Mouse (Mus musculus): ENCODE results near the gene Arhgap21.

Gene Arhgap21

GRCm38 (mm10) chr2:20883288-20883687 lies 85.4 kb downstream of the Arhgap21 start:
- DNase-seq, result no peak

- DNase-seq, result no peak
Observed at GRCm38 (mm10) chr2:20879877-20880605, 88.6 kb downstream of the Arhgap21 start.

DNA sequence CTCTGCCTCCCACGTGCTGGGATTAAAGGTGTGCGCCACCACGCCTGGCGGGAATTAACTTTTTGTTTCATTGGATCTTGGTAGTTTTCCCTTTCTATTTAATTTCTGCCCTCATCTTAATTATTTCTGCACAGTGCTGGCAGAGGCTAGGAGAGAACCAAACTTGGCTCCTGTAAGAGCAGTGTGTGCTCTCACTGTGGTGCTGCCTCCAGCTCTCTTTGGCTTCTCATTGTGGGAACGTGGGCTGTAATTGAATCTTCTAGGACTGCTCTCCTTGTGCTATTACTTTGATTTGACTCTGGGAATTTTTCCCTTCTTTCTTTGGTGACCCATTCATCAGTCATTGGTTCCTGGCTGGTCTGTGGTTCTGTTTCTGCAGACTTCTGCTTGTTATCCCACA lies 94.1 kb downstream of the Arhgap21 start:
- no peak for DNase-seq

DNA sequence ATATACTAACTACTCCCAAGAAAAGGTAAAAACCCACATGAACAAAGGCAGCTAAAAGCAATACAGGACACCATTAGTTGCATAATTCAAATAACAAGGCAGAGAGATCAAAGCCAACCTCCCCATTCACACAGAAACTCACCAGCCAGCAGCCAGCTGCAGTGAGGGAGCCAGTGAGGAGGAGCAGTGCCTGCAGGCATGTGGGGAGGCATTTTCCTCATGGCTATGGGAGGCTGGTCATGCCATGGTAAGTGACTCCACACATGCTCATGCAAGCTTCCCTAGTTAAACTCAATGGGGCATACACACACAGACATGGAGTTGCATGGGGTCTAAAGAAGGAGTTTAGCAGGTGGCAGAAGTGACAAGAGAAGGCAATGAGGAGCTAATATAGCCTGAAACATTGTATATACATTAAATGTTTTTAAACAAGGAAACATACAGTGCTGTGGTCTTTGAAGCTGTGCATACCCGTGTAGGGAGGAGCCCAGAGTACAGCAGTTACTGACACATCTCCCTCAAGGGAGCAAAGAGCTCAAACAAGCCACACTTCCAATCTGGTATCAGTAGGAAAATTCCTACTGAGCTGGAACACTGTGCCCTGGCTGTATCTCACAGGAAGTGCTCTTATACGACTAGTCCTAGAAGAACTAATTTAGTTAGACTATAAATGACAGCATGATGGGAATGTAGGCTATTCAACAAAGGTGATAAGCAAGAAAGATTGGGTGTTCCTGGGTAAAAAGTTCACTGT lies 99.3 kb downstream of the Arhgap21 start:
- DNase-seq, result no peak

- DNase-seq, result no peak
Observed at GRCm38 (mm10) chr2:20868052-20868451, 100.6 kb downstream of the Arhgap21 start.

- DNase-seq, result no peak
Observed at GRCm38 (mm10) chr2:20865795-20866194, 102.9 kb downstream of the Arhgap21 start.

- no peak for DNase-seq
Observed at GRCm38 (mm10) chr2:20864569-20864968, 104.1 kb downstream of the Arhgap21 start.

DNA sequence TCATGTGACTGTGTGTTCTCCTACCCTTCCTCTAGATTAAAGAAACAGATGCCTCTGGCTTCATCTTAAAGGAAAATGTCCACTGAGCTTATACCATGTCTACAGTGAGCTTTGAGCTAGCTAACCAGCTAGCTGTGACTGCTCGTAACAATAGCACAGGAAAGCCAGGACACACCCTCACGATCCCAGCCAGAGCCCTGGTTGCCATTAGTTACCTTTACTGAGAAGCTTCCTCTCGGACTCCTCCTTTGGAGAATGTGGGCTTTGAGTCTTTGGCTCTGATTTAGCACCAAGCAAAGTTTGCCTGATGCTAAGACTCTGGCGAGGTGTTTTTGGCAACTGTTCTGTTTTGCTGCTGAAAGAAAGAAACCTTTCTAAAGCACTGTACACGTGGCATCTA lies 107.9 kb downstream of the Arhgap21 start:
- no peak for DNase-seq

DNA sequence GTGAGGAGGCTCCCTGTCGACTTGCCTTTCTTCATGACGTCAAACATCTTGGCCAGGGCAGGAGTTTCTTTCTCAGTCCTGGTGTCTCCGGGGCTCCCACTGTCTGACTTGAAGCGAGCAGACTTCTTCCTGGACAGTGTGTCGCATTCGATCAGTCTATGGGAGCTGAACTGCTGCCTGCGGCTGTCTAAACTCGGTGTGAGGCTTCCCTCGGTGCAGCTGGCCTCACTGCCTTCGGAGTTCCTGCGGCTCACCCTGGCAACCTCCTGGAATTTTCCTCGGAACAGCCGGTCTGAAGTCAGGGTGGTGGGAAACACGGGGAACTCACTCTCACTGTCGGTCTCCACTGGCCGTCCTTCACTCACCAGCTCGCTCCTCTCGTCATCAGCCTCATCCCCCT lies 119.3 kb downstream of the Arhgap21 start:
- no peak for DNase-seq

GRCm38 (mm10) chr2:20831608-20832406 lies 136.9 kb downstream of the Arhgap21 start:
- no peak for DNase-seq

DNA sequence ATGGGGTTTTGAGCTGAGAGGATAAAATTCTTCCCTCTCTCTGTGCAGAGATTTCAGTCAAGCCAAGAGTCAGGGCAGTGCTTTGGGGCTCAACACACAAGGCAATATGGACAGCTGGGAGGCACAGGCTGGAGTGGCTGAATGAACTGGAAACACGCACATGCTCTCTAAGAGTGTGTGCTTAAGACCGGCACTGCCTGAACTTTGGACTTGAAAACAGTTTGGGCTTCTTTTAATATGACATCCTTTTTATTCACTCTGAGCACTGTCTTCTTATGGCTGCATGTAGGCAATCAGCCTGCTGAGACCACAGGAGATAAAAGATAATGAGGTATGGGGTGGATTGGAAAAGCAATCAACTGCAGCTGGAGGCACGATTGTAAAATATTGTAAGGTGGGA lies 137.8 kb downstream of the Arhgap21 start:
- no peak for DNase-seq

DNA sequence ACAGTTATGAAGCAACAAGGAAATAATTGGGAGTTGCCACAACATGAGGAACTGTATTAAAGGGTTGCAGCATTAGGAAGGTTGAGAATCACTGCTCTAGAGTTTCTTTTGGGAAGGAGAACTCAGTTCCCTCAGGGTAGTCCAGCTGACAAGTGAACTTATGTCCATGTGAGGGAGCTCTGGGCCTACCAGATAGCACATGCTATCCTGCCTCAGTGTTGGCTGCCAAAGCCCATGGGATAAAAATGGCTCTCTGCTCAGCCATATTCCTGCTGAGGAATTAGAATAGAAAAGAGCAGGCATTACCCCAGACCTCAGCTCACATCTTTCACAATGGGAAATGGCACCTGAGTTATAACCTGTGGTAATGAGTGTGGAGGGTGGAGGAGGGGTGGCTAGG lies 142.4 kb downstream of the Arhgap21 start:
- DNase-seq, result no peak

DNA sequence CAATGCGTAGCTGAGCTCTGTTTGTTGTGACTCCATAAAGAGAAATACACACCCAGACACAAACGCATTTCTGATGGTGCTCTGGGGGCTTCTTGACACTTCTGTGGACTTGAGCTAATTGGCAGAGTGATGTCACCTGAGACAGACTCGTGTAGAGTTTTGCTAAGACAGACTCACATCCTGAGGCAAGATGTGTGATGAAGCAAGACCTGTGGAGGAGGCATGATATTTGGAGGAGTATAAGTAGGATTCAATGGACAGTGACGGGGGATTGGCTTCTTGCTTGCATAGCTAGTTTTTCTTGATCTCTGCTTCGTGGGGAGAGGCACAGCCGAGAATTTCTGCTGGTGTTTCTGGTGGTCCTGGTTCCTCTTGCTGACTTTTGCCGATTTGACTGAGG lies 150.5 kb downstream of the Arhgap21 start:
- DNase-seq, result no peak

GRCm38 (mm10) chr2:20813986-20814385 lies 154.7 kb downstream of the Arhgap21 start:
- DNase-seq, result no peak

DNA sequence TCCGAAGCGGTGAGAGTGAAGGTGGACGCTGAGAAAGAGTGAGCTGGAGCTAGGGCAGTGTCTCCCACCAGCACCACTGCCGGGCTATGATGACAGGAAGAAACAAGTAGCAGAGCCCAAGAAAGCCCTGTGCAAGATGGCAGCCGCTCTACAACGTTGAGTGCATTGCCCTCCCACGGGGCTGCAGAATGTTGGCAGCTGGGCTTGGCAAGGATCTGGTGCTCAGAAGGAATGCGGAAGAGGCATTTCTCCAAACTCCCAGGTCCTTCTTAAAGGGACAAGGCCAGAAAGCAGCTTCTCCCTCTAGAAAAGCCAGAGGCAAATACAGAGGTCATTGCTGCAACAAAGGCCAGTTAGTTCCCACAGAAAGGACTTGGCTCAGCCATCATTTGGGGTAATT lies 157.2 kb downstream of the Arhgap21 start:
- DNase-seq, result no peak

DNA sequence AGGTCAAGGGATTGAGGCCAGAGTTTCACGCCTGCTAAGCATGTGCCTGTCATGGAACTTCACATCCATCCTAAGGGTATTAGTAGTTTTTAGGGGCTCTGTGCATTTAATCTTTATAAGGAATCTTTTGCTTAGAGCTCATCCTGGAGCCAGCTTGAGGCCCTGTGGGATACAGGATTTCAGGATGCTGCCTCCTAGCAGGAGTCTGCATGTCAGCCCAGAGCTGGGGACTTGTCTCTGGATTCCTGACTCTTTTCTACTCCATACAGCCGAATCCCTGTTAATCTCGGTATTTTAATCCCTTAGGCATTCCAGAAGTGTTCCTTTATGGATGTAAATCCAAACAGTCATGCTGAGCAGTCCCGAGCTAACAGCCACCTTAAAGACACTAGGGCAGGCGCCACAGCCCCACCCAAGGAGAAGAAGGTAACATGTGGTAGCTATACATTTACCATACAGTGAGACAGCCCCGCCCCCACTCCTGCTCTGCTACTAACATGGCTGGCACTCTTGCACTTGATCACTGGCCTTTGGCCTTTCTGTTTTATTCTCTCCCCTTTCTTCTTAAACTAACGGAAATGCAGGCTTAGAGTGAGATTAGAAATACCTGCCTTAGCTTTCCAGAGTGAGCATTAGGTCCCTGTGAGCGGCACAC lies 167.3 kb downstream of the Arhgap21 start:
- DNase-seq, result no peak

Measured in thymus, postnatal 36 days (tissue).